Mouse (Mus musculus) CH12F3 (cell line): ENCODE measurements around the gene Serbp1.

Experiments used
- in situ Hi-C: fragments of 300-500 bp; cut with MboI; formaldehyde crosslinking; loops from 2 replicates; pipeline ENCODE4 v1.14.3; 2020; ENCODE audit warnings: low sequenced_read_pairs

The Serbp1 gene

DNA sequence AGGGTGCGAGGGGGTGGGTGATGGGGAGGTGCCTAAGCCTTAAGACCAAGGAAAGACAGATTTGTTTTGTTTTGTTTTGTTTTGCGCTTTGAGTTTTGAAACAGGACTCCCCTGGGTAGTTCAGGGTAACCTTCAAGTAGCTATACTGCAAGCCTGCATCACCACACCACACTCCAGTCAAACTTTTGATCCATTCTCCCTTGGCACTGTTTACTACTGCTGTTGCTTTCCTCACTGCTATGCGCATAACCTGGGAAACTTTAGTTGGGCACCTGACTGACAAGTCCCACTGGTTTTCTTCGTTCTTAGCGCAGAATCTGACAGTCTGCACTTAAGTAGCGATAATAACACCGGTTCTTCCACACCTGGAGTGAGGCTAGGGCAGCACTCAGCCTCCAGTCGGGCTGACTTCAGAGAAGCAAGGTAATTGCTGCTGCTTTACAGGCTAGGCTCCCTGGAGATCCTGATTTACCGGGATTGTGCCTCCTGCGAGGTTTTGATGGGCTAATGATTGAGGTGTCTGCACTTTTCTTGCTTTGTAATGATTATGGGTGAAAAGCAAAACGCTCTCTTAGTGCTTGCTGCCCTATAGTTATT, 8.0 kb upstream of the Serbp1 start:
- in situ Hi-C loops, result no loop called here

DNA sequence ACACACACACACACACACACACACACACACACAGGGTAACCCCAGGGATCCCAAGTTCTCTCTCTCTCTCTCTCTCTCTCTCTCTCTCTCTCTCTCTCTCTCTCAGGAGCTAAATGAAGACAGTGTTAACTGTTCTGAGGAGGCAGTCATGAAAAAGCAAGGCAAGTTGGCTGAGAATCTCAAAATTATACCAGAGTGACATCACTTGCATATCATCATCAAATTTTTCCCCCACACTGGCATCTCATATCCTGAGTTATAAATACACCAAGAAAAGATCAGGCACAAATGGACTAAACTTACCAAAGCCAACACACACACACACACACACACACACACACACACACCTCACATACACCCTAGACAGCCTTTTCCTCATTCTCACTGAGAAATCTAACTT, 7.0 kb upstream of the Serbp1 start:
- in situ Hi-C loops, result no loop called here

DNA sequence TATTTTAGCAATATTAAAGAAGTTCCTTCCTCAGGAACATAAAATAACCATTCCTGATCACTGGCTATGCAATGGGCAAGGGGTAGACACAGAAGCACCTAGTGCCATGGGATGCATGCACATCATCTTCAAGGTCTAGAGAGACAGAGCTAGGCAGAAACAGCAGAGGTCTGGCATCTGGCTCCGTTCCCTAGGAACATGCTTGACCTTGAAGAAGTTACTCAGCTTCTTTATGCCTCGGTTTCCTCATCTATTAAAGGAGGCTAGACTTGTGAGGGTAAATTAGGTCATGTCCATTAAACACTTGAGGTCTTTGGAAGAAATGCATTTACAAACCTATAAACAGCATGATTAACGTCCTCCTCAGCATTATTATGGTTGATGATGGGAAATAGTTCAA, 2.3 kb upstream of the Serbp1 start:
- in situ Hi-C loops, result no loop called here

DNA sequence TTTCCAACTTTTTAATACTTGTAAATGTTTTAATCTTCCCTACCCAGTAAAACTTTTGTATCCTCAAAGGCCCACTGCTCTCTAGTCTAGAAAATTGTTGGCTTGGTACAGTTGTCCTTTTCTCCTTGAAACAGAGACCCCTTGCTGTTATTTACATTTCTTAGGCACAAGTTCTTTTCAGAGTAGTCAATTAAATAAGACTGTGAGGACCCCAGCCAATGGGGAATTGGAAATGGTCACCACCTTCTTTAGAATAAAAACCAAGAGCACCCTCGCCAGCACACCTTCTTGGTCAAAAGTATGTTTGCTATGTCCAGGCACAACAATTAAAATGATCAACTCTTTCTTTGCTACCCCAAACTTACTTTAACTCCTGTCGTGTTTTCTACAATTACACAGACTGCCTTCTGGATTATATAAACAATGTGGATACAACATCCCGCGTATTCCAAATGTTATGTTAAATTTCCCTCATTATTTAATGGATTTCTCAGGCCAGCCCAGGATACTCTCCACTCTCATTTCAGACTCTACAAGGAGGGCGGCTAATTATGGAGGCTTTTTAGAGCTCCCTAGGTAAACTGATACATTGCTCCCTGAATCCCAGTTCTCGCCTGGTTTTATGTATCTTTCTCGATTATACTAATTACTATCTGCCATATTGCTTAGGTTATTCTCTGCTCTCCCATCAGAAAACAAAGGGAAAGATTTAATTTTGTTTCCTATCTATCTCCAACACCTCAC, 1.3 kb upstream of the Serbp1 start:
- in situ Hi-C loops, result no loop called here

DNA sequence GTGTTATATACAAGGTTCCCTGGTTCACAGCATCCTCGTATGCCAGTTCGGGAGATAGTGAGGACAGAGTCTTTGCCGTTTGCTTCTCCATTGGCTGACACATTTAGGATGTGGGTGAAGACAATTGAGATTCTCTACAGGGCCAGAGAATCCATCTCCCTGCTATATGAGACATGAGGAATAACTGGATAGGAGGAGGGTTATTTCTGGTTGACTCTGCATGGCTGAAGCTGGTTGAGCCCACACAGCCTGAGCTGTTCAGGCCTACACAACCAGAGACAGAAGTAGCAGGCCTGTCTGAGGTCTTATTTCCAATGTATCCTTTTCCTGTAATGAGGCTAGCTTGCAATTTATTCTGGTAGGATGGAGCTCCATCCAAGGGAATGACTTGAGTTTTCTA, 3.3 kb downstream of the Serbp1 start:
- in situ Hi-C loops, result no loop called here

DNA sequence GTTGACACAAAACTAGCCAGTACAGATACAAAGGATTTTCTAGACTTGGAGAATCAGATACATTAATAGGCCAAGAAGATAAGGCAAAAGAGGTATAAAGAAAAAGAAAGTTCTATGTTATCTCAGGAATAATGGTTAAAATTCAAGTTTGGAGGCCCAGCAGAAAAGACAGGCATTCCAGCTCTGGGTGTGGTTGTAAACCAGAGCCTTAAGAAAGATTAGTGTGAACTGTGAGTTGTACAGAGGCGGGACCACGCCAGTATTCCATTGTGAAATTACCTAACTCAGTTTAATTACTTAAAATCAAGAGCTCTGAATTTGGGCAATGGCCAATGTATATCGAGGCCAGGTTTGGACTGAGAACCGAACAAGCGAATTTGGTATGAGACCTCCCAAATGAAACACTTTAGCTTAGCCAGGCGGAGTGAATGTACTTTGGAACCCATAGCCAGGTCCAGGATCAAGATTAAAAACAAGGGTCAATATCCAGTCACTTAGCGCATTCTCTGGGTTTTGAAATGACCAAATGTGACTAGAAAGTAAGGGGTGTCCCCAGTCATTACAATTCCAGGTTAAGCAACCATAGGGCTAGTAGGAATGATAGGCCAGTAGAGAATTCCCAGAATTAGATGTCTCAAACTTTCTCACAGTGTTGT, 5.9 kb downstream of the Serbp1 start:
- in situ Hi-C loops, result no loop called here

DNA sequence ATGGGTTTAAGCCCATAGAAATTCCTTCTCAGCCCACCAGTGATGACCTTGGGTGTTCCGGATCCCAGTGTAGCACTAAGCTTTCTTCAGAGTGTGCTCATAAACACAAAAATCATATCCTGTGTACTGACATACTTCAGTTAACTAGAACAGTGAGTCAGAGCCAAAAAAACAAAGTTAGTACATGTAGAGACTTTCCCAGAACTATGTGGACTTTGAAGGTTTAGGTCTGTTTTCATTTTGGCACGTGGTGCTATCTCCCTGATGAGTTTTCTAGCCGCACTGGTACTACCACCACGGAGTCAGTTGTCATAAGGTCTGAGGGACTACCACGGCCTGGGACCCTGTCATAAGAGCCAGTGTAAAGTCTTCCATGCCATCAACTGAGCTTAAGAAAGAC, 6.5 kb downstream of the Serbp1 start:
- in situ Hi-C loops, result no loop called here

DNA sequence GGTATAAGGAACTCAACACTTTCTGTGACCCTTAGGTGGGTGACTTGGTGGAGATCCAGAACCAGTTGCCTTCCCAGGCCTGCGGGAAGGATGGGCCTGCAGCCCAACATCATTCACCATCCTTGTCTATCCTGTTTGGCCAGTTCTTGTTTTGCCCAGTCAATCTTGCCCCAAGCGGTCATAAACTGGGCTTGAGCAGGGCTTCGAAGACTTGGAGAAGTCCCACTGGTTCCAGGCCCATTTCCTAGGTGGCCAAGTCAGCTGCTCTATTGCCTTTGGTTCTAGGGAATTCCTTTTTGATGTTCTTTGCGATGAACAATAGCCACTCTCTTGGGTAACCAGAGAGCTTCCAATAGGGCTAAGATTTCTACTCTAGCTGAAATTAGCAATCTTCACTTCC, 13.1 kb downstream of the Serbp1 start:
- in situ Hi-C loops, result no loop called here

DNA sequence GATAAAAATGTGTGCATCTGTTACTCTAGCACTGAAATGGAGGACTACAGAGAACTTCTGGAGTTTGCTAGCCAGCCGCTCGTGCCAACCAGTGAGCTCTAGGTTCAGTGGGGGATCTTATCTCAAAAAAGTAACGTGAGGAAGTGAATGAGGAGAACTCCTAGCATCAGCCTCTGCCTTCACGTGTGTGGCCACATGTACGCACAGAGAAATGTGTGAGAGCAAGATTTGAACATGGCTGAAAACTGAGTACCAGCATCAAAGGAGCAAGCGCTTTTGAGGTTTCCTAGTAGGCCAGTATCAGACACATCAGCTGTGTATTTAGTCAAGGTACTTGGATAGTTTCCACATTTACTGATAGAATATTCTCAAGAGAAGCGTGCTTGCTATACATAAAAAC, 27.0 kb downstream of the Serbp1 start:
- in situ Hi-C loops, result no loop called here

DNA sequence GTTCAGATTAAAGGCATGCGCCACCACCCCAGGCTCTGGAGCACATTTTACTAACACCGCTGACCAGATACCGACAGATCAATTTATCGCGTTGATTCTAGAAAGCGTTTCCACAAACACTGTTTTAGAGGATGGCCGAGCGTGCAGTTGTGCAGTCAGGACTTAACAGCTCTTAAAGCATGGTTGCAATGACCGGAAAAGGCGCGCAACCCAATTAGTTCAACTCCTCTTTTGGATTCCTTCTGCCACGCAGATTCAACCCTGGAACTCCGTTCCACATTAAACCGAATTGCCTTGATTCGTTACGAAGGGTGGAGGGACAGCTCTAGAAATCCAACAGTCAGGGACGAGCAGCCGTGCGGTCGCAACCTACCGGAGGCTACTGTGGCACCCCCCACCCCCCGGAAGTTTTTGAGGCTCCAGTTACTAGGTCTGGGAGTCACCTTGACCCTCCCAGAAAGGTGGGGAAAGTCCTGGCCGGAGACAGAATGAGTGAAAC, 28.2 kb downstream of the Serbp1 start:
- in situ Hi-C loops, result no loop called here

DNA sequence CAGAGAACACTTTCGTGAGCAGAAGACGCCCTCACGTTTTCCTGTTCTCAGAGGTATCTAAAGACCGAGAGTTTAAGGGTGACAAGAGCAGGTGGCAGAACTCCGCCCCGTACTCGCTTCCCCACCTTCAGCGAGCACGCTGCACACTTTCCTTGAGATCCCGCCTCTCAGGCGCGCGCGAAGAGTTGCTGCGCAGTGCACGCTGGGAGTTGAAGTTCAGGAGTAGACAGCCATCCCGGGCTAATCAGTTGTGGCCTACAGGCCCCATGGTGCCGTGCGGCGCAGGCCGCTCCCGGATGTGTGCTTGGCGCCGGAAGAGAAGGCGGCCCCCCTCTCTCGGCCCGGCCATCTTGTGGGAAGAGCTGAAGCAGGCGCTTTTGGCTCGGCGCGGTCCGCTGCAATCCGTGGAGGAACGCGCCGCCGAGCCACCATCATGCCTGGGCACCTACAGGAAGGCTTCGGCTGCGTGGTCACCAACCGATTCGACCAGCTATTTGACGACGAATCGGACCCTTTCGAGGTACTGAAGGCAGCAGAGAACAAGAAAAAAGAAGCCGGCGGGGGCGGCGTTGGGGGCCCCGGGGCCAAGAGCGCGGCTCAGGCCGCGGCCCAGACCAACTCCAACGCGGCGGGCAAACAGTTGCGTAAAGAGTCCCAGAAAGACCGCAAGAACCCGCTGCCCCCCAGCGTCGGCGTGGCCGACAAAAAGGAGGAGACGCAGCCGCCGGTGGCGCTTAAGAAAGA, 28.9 kb downstream of the Serbp1 start:
- in situ Hi-C loops, result no loop called here

DNA sequence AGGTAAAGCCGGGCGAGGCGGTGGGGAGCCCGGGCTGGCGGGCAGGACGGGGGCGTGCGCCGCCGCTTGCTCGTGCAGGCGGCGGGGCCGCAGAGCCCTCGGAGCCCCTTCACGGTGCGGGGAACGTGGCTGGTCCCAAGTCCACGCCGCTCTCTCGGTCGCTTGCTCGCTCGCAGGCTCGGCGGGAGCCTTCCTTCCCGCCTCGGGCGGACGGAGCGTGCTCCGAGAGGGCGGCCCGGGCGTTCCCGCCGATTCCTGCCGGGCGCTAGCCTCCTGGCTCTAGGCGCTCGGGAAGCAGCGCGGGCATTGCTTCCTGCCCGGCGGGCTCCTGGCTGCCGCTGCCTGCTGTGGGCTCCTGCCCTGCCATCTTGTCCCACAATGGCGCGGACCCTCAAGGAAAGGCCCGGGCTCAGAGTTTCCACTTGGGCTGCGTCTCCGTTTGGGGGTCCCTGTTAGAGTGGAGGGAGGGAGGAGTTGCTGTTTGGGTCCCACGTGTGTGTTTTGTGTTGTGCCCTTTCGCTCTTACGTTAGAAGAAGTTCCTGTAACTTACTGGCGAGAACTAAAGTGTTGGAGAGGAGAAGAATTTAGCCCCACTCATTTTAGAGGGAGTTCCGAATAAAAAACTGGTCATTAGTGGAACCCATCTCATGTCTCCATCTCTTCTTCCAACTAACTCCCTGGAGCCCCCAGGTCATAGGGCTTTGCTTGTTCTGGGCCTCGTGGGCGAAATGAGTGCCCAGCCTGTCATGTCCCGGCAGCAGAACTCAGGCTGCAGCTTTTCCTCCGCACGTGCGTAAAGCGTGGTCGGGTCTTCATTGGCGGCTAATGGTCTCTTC, 29.6 kb downstream of the Serbp1 start:
- in situ Hi-C loops, result no loop called here

DNA sequence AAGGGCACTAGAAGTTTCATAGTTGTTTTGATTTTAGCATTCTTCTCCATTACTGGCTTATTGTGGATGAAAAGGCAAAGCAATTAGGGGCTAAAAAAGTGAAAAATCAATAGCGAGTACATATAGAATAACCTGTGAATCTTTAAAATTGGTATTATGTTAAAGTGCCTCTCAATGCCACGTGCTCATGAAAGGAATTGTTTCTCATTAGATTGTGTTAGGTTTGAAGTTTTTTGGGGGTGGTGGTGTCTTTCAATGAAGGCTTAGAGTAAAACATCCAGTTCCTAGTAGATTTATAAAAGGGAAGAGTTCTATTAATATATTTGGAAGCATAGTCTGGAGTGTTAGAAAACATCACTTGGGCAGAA, 30.3 kb downstream of the Serbp1 start:
- in situ Hi-C loops, result no loop called here

DNA sequence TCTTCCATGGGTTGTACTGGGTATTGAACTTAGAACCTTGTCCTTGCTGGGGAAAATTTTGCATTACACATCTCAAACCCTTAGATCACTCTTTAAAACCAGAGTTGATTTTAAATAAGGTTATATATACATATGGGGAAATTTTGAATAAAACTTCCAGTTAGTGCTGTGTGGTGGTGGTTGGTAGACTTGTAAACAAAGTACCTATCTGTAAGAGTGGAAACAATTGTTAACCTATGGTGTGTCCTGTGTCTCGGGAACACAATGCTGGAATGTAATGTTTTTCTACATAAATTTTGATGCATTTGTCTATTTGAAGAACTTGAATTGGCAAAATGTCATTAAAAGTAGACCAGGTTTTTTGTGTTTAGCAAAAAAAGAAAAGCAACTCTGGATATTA, 31.0 kb downstream of the Serbp1 start:
- in situ Hi-C loops, result no loop called here

DNA sequence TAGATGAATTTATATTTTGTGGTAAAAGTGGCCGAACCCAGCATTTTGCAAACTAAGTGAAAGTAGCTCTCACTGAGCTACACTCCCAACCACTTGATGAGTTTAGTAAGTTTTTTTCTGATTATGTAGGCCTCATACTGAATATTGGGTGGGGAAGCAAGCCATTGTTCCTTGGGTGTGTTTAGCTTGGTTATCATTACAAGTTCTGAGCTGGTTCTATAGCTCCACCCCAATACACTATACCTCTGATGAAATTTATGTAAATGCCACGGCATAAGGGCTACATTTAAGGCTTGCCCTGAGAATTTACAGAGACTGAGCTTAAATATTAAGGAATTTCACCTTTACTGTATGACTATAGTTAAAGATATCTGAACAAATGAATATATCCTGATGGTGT, 31.5 kb downstream of the Serbp1 start:
- in situ Hi-C loops, result no loop called here

DNA sequence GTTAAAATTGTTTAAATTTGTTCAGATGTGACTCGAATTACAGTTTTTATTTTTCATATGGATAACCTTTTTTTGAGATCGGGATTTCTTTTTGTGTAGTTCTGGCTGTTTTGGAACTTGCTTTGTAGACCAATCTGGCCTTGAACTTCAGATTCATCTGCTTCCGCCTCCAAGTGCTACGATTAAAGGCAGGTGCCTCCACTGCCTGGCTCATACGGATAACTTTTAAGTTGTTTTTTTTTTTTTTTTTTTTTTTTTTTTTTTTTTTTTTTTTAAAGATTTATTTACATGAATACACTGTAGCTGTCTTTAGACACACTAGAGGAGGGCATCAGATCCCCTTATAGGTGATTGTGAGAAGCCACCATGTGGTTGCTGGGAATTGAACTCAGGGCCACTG, 40.0 kb downstream of the Serbp1 start:
- in situ Hi-C loops, result no loop called here

DNA sequence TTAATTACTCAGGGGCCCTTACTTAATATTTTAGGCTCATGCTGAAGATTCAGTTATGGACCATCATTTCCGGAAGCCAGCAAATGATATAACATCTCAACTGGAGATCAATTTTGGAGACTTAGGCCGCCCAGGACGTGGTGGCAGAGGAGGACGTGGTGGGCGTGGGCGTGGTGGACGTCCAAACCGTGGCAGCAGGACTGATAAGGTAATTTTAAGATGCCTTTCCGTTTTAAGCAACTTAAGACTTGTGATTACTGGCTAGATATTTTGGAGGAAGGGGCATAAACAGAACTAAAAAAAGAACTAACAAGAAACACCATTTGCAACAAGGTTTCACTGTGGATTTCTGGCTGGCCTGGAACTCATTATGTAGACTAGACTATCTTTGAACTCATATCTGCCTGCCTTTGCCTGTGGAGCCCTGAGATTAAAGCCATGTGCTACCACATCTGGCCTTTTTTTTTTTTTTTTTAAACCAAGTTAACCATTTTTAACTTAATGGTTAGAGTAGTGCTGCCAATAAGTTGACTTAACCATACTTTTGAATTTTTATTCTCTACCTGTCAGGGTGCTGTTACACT, 43.7 kb downstream of the Serbp1 start:
- in situ Hi-C loops, result no loop called here

DNA sequence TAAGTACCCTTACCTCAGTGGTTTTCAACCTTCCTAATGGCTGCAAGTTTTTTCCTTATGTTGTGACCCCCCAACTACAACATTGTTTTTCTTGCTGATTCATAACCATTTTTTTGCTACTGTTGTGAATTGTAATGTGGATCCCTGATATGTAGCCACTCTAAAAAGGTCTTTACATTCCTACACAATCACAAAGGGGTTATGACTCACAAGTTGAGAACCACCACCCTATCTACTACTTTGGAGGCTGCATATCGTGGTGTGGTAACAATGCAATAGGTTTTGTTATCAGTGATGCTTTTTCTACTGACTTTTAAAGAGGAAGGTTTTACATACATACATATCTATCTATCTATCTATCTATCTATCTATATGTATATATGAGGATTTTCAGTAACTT, 44.9 kb downstream of the Serbp1 start:
- in situ Hi-C loops, result no loop called here

DNA sequence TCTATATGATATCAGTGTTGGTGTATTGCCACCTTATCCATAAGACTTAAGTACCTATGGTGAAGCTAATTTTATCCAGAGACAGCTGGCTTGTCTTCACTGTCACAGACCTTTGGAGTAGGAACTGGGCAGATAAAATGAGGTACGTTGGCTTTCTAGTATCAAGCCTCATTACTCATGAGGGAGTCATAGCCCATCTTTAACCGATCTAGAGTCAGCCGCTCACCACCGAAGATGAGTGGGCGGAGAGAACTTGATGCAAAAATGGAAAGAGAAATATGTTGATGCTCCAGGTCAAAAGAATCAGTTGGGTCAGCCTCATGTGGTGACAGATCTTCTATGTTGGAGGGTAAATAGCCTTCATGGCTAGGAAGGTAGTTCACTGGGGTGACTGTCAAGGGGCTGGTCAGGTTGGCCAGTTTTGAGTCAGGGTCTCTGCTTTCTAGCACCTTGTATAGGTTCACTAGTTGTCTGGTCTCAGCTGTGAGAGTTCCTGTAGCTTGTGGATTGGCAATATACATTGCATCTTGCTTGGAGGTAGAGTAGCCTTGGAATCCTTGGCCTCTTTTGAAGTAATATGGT, 54.2 kb downstream of the Serbp1 start:
- in situ Hi-C loops, result no loop called here

DNA sequence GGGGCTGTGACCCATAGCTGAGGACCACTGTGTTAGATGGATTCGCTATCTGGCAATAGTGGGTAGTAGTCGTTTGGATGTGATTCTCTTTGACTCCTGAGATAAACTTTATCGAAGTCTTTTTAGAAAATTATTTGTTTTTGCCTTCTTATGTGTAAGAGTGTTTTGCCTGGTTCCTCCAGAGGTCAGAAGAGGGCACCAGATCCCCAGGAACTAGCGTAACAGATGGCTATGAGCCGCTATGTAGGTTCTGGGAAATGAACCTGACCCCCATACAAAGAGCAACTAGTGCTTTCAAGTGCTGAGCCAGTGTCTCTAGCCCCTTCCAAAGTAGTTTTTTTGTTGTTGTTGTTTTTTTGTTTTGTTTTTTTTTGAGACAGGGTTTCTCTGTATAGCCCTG, 58.1 kb downstream of the Serbp1 start:
- in situ Hi-C loops, result no loop called here
